Mouse (Mus musculus): ENCODE data around the gene Sh3bp2. TPM values are rescaled to one million over a fixed set of nuclear protein-coding genes. Genes with fewer than 3 reads are reported as not detected.
"Not testable (repeated sequence)": the region's sequence is repeated elsewhere in the genome, so short reads cannot be mapped to it uniquely, and the experiment has no call there.

Gene Sh3bp2
- total RNA-seq, 2 experiments from 2014 or later, result 4.9 to 5.4 TPM

- peak; percentile 36 to 76 for DNase-seq (ENCODE audit: low spot score in 2 of 2)
Measured at GRCm38 (mm10) chr5:34565545-34566283, 40.1 kb downstream of the Sh3bp2 start.

GRCm38 (mm10) chr5:34571551-34571950 lies 45.9 kb downstream of the Sh3bp2 start:
- no peak for DNase-seq (ENCODE audit: low spot score in 2 of 2)

GRCm38 (mm10) chr5:34572568-34572967 lies 46.9 kb downstream of the Sh3bp2 start:
- DNase-seq (ENCODE audit: low spot score in 2 of 2), result not testable (repeated sequence)

DNA sequence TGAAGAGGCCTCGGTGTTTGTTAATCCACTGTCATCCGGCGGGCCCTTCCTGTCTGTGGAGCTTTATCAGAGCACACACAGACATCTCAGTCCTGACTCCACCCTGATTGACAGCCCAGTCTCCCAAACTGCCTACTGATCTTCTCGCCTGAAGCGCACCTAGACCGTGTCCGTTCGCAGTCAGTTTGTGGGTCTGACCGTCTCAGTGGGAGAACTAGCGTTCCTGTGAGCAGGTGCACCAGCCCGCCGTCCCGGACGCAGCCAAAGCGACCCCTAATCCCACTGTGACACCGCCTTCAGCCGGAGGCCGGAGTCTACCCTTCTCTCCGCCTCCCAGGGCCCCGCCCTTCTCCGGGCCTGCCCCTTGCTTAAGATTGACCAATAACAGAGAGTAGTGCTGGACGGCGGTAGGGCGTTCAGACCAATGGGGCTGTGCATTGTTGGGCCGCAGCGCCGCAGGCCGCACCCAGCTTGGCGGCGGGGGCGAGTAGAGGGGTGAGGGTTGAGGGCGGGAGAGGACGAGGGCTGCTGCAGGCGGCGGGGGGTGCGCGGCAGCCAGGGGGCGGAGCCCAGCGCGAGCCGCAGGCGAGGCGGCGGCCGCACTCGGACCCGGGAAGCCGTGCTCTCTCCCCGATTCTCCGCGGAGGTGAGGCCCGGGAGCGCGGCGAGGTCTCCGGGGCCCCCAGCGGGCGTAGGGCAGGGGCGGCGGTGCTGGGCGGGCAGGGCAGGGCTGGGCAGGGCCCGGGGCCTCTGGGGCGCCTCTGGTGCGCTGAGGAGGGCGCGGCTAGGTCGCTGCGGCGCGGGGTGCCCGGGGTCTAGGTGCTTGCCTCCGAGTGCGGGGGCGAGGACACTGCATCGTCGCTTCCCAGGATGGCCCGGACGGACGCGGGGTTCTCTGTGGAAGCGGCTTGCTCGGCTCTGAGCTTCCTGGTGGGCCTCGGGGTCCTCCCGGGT lies 47.9 kb downstream of the Sh3bp2 start, which contains the start of gene Add1:
Gene Add1, plus strand, starts transcription at position 397 of the 954 bp plus-strand sequence.
- peak; percentile 92 to 95 for DNase-seq (ENCODE audit: low spot score in 2 of 2)

DNA sequence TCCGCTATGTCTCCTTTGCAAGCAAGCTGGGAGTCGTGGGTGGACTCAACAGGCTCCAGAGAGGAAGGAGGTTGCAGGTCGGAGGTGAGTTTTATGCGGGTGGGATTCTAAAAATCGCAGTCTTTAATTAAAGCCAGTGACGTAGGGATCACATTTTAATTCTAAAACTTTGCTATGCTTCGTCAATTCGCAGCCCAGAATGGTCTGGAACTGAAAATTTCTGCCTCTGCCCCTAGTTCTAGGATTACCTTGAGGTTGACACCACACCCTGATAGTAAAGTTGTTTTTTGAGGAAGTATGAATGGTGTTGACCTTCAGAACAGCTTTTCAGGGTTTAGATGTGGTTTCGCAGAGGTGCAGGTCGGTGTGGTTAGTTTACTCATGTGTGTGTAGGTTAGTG lies 49.1 kb downstream of the Sh3bp2 start:
- DNase-seq (ENCODE audit: low spot score in 2 of 2), result no peak

DNA sequence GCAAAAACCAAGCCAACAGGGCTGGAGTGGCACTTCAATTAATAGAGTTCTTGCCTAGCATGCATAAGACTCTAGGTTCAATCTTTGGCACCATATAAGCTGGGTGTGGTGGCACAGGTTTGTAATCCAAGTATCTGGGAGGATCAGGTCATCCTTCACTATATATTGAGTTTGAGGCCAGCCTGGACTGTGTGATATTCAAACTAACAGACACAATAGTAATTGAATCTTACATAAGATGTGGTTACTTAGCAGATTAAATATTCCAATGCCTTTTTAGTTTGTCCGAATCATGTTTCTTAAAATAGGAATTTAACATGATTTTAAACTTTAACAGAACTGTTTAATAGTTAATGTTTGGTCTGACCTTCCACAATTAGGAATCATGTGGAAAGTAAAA lies 50.6 kb downstream of the Sh3bp2 start:
- no peak for DNase-seq (ENCODE audit: low spot score in 2 of 2)

DNA sequence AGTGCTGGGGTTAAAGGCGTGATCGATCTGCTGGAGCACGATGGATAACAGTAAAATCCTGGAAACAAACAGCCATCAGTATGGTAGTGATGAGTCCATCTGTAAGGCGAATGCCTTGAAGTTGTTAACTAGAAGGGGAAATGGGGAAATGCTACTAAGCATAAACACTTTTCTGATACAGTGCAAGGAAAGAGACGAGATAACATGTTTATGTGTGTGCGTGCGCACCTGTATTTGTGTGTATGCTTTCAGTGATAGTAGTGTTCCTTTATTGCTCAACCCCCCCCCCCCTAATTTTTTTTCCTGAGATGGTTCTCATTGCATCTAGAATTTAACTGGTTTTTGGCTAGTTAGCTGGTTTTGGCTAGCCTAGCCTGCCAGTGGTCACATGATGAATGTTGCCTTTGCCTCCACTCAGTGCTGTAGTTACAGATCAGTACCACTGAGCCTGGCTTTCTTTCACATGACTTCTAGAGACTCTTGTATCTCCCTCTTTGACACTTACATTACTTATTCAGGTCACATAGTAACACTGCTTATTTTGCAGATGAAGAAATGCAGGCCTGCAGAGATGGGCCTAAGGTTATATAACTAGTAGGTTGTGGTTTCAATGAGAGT lies 52.5 kb downstream of the Sh3bp2 start:
- no peak for DNase-seq (ENCODE audit: low spot score in 2 of 2)

GRCm38 (mm10) chr5:34579377-34579776 lies 53.7 kb downstream of the Sh3bp2 start:
- no peak for DNase-seq (ENCODE audit: low spot score in 2 of 2)

GRCm38 (mm10) chr5:34581671-34582313 lies 56.2 kb downstream of the Sh3bp2 start:
- DNase-seq (ENCODE audit: low spot score in 2 of 2), result not testable (repeated sequence)

GRCm38 (mm10) chr5:34582314-34582675 lies 56.7 kb downstream of the Sh3bp2 start:
- DNase-seq (ENCODE audit: low spot score in 2 of 2), result no peak

- DNase-seq (ENCODE audit: low spot score in 2 of 2), result no peak
Measured at GRCm38 (mm10) chr5:34585216-34585615, 59.6 kb downstream of the Sh3bp2 start.

GRCm38 (mm10) chr5:34587881-34588280 lies 62.2 kb downstream of the Sh3bp2 start:
- no peak for DNase-seq (ENCODE audit: low spot score in 2 of 2)

DNA sequence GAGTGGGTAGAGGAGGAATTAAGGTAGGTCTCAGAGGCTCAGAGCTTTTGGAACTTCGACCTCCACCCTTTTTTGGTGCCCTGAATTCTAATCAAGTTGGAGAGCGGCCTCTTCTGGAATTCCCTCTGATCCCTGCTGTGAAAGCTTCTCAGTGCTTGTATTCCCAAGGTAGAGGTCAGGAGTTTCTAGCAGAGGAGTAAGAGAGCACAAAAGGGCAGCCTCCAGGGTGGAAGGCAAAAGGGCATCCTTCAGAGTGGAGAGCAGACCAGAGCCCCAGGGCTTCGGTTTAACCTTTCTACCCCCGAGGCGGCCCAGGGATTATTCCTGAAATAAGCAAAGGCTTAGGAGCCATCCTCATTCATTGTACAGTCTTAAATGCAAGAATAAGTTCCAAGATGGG lies 64.4 kb downstream of the Sh3bp2 start:
- DNase-seq (ENCODE audit: low spot score in 2 of 2), result no peak

- no peak for DNase-seq (ENCODE audit: low spot score in 2 of 2)
Measured at GRCm38 (mm10) chr5:34590702-34591101, 65.1 kb downstream of the Sh3bp2 start.

- DNase-seq (ENCODE audit: low spot score in 2 of 2), result no peak
Measured at GRCm38 (mm10) chr5:34591388-34592004, 65.9 kb downstream of the Sh3bp2 start.

DNA sequence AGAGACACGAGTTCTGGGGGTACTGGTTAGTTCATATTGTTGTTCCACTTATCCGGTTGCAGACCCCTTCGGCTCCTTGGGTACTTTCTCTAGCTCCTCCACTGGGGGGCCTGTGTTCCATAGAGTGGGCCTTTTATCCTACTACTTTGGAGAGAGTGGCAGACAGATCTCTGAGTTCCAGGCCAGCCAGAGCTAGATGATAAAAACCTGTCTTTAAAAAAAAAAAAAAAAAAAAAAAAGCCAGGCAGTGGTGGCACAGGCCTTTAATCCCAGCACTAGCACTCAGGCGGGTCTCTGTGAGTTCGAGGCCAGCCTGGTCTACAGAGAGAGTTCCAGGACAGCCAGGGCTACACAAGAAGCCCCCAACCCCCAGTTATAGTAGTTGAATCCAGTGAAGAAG lies 66.6 kb downstream of the Sh3bp2 start:
- not testable (repeated sequence) for DNase-seq (ENCODE audit: low spot score in 2 of 2)

GRCm38 (mm10) chr5:34592666-34593065 lies 67.0 kb downstream of the Sh3bp2 start:
- no peak for DNase-seq (ENCODE audit: low spot score in 2 of 2)

DNA sequence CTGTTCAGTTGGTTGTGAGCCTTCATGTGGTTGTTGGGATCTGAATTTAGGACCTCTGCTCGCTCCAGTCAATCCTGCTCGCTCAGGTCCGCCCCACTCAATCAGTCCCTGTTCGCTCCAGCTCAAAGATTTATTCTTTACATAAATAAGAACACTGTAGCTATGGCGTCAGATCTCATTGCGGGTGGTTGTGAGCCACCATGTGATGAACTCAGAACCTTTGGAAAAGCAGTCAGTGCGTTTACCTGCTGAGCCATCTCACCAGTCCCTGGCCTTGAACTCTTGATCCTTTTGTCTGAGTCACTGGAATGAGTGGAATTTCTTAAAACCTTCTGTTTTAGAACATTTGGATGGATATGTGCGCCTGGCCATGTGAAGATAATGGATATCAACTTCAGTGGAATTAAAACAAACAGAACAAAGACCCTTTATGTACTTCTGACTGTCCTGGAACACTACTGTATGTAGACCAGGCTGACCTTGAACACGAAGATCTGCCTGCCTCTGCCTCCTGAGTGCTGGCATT lies 67.6 kb downstream of the Sh3bp2 start:
- no peak for DNase-seq (ENCODE audit: low spot score in 2 of 2)

DNA sequence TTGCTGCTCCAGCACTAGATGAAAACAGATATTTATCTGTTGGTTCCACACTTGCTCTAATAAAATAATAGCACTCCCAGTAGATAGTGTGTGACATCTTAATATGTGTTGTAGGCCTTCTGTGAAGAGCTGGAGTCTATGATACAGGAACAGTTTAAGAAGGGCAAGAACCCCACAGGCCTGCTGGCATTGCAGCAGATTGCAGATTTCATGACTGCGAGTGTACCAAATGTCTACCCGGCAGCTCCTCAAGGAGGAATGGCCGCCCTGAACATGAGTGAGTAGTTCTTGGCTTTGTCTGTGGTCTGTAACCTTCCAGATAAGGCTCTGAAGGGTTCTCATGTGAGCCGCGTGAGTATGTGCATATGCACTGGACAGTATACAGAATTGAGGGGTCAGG lies 78.9 kb downstream of the Sh3bp2 start:
- no peak for DNase-seq (ENCODE audit: low spot score in 2 of 2)

GRCm38 (mm10) chr5:34607100-34607880 lies 81.7 kb downstream of the Sh3bp2 start:
- no peak for DNase-seq (ENCODE audit: low spot score in 2 of 2)

Data from gastrocnemius, postnatal 4 days (tissue).